Mouse (Mus musculus): Measurements from ENCODE around the gene Psme1. TPM values are rescaled to one million over a fixed set of nuclear protein-coding genes. Genes with fewer than 3 reads are reported as not detected.

The Psme1 gene
- polyA plus RNA-seq (2016; fragmentation: Nextera tagmentation; extraction: Ambion mirVana): 132 and 133 TPM in 2 replicates

- no peaks in the 10 kb centered on the region for H3K27me3 ChIP-seq
- ATAC-seq (ENCODE audit: low FRiP score): peak; percentile 87
- peak within 1 kb of the TSS; percentile 88 for H3K9ac ChIP-seq
- H3K4me1 ChIP-seq: peaks cover 10% of the 10 kb centered on the region
- H3K27ac ChIP-seq: peak within 1 kb of the TSS; percentile 79
- H3K4me3 ChIP-seq: peak within 1 kb of the TSS; percentile 71
- WGBS: 0% methylated on average over 32 of the region's 32 CpGs
- peak within 1 kb of the TSS; percentile 88 for H3K4me2 ChIP-seq (replicated peaks)
- peaks cover 20% of the 10 kb centered on the region for H3K36me3 ChIP-seq
- no peaks in the 10 kb centered on the region for H3K9me3 ChIP-seq (replicated peaks)
These were observed at the start of gene Psme1 for GRCm38 (mm10) chr14:55577871-55578667. Psme1 (plus strand) TSS chr14:55578123.

- Histone ChIP-seq H3K9me3 (replicated peaks) (no peaks in the 10 kb centered on the region), H3K4me1 (peaks cover 19% of the 10 kb centered on the region), H3K27me3 (no peaks in the 10 kb centered on the region), H3K9ac (no peak overlapping the region), H3K4me3 (no peak overlapping the region), H3K27ac (no peak overlapping the region), H3K4me2 (replicated peaks) (no peak overlapping the region), H3K36me3 (no peaks in the 10 kb centered on the region)
- no peak for ATAC-seq (ENCODE audit: low FRiP score)
- WGBS: 52% methylated on average over 6 of the region's 6 CpGs
These were observed 41.7 kb upstream of the Psme1 start for GRCm38 (mm10) chr14:55536116-55536745.

GRCm38 (mm10) chr14:55540067-55540786 is 37.7 kb upstream of the Psme1 start, which contains the start of gene Pck2:
Pck2 (plus strand) TSS chr14:55540266.
- Histone ChIP-seq H3K9me3 (replicated peaks) (no peaks in the 10 kb centered on the region), H3K4me1 (peaks cover 22% of the 10 kb centered on the region), H3K4me2 (replicated peaks) (peak within 1 kb of the TSS; percentile 87), H3K27me3 (no peaks in the 10 kb centered on the region), H3K36me3 (peaks cover 9% of the 10 kb centered on the region; the same call in 1 of the 2 replicates), H3K27ac (peak within 1 kb of the TSS; percentile 86), H3K4me3 (peak within 1 kb of the TSS; percentile 53), H3K9ac (peak within 1 kb of the TSS; percentile 79)
- under 1% methylated on average over 32 of the region's 32 CpGs for WGBS
- peak; percentile 85 for ATAC-seq (ENCODE audit: low FRiP score)

- Histone ChIP-seq H3K36me3 (peaks cover 13% of the 10 kb centered on the region; the same call in 1 of the 2 replicates), H3K9me3 (replicated peaks) (no peaks in the 10 kb centered on the region), H3K9ac (peak overlapping the region; percentile 79), H3K27me3 (no peaks in the 10 kb centered on the region), H3K4me2 (replicated peaks) (peak overlapping the region; percentile 87), H3K4me1 (peaks cover 22% of the 10 kb centered on the region), H3K27ac (peak overlapping the region; percentile 86), H3K4me3 (peak overlapping the region; percentile 53)
- WGBS: 8% methylated on average over 10 of the region's 10 CpGs
- ATAC-seq (ENCODE audit: low FRiP score): peak; percentile 62
These were observed 37.1 kb upstream of the Psme1 start for GRCm38 (mm10) chr14:55540787-55541321.

GRCm38 (mm10) chr14:55542268-55542667 is 35.7 kb upstream of the Psme1 start:
- peaks cover 16% of the 10 kb centered on the region; the same call in 1 of the 2 replicates for H3K36me3 ChIP-seq

GRCm38 (mm10) chr14:55544334-55544733 is 33.6 kb upstream of the Psme1 start:
- no peak overlapping the region for H3K27ac ChIP-seq
- H3K4me3 ChIP-seq: no peak overlapping the region
- no peak for ATAC-seq (ENCODE audit: low FRiP score)
- no peaks in the 10 kb centered on the region for H3K9me3 ChIP-seq (replicated peaks)
- H3K36me3 ChIP-seq: peaks cover 32% of the 10 kb centered on the region
- H3K27me3 ChIP-seq: no peaks in the 10 kb centered on the region
- H3K4me2 ChIP-seq (replicated peaks): no peak overlapping the region
- H3K4me1 ChIP-seq: peaks cover 22% of the 10 kb centered on the region
- WGBS: 79% methylated on average over 9 of the region's 9 CpGs
- no peak overlapping the region for H3K9ac ChIP-seq

More at GRCm38 (mm10) chr14:55542268-55542667, 35.7 kb upstream of the Psme1 start:
- Histone ChIP-seq H3K9ac (no peak overlapping the region), H3K27ac (no peak overlapping the region), H3K27me3 (no peaks in the 10 kb centered on the region), H3K9me3 (replicated peaks) (no peaks in the 10 kb centered on the region), H3K4me3 (no peak overlapping the region), H3K4me1 (peaks cover 22% of the 10 kb centered on the region), H3K4me2 (replicated peaks) (no peak overlapping the region)
- WGBS: 97% methylated on average over 12 of the region's 12 CpGs
- no peak for ATAC-seq (ENCODE audit: low FRiP score)

GRCm38 (mm10) chr14:55550191-55550590 is 27.7 kb upstream of the Psme1 start:
- ATAC-seq (ENCODE audit: low FRiP score): no peak
- peaks cover 22% of the 10 kb centered on the region; the same call in 1 of the 2 replicates for H3K36me3 ChIP-seq
- 89% methylated on average over 6 of the region's 6 CpGs for WGBS
- H3K27me3 ChIP-seq: no peaks in the 10 kb centered on the region
- no peak overlapping the region for H3K4me3 ChIP-seq
- no peaks in the 10 kb centered on the region for H3K9me3 ChIP-seq (replicated peaks)
- no peak overlapping the region for H3K27ac ChIP-seq
- H3K9ac ChIP-seq: no peak overlapping the region
- H3K4me2 ChIP-seq (replicated peaks): no peak overlapping the region
- no peaks in the 10 kb centered on the region for H3K4me1 ChIP-seq

- no peaks in the 10 kb centered on the region for H3K9me3 ChIP-seq (replicated peaks)
- WGBS: 68% methylated on average over 5 of the region's 5 CpGs
- no peaks in the 10 kb centered on the region for H3K27me3 ChIP-seq
- H3K4me2 ChIP-seq (replicated peaks): no peak overlapping the region
- H3K9ac ChIP-seq: no peak overlapping the region
- ATAC-seq (ENCODE audit: low FRiP score): no peak
- H3K36me3 ChIP-seq: peaks cover 16% of the 10 kb centered on the region; the same call in 1 of the 2 replicates
- no peak overlapping the region for H3K4me3 ChIP-seq
- no peak overlapping the region for H3K27ac ChIP-seq
- H3K4me1 ChIP-seq: no peaks in the 10 kb centered on the region
These were observed 26.6 kb upstream of the Psme1 start for GRCm38 (mm10) chr14:55551347-55551746.

- Histone ChIP-seq H3K9ac (no peak overlapping the region), H3K9me3 (replicated peaks) (no peaks in the 10 kb centered on the region), H3K27ac (no peak overlapping the region), H3K4me2 (replicated peaks) (no peak overlapping the region), H3K4me1 (no peaks in the 10 kb centered on the region), H3K36me3 (peaks cover 16% of the 10 kb centered on the region; the same call in 1 of the 2 replicates), H3K27me3 (no peaks in the 10 kb centered on the region), H3K4me3 (no peak overlapping the region)
- WGBS: 87% methylated on average over 8 of the region's 8 CpGs
- no peak for ATAC-seq (ENCODE audit: low FRiP score)
These were observed 26.1 kb upstream of the Psme1 start for GRCm38 (mm10) chr14:55551794-55552193.

GRCm38 (mm10) chr14:55554635-55555034 is 23.3 kb upstream of the Psme1 start:
- Histone ChIP-seq H3K36me3 (no peaks in the 10 kb centered on the region), H3K9ac (no peak overlapping the region), H3K4me3 (no peak overlapping the region), H3K27me3 (no peaks in the 10 kb centered on the region), H3K4me2 (replicated peaks) (no peak overlapping the region), H3K9me3 (replicated peaks) (no peaks in the 10 kb centered on the region), H3K4me1 (peaks cover 3% of the 10 kb centered on the region), H3K27ac (no peak overlapping the region)
- no peak for ATAC-seq (ENCODE audit: low FRiP score)

- no peak for ATAC-seq (ENCODE audit: low FRiP score)
- no peaks in the 10 kb centered on the region for H3K36me3 ChIP-seq
- H3K4me2 ChIP-seq (replicated peaks): no peak overlapping the region
- no peaks in the 10 kb centered on the region for H3K9me3 ChIP-seq (replicated peaks)
- H3K4me3 ChIP-seq: no peak overlapping the region
- H3K9ac ChIP-seq: no peak overlapping the region
- no peak overlapping the region for H3K27ac ChIP-seq
- 92% methylated on average over 3 of the region's 3 CpGs for WGBS
- H3K4me1 ChIP-seq: peaks cover 3% of the 10 kb centered on the region
- no peaks in the 10 kb centered on the region for H3K27me3 ChIP-seq
These were observed 22.1 kb upstream of the Psme1 start for GRCm38 (mm10) chr14:55555788-55556187.

GRCm38 (mm10) chr14:55557003-55557402 is 20.9 kb upstream of the Psme1 start:
- ATAC-seq (ENCODE audit: low FRiP score): no peak
- Histone ChIP-seq H3K9me3 (replicated peaks) (no peaks in the 10 kb centered on the region), H3K36me3 (no peaks in the 10 kb centered on the region; the same call in 1 of the 2 replicates), H3K9ac (no peak overlapping the region), H3K4me3 (no peak overlapping the region), H3K4me1 (peaks cover 14% of the 10 kb centered on the region), H3K27ac (no peak overlapping the region), H3K4me2 (replicated peaks) (no peak overlapping the region), H3K27me3 (no peaks in the 10 kb centered on the region)
- 29% methylated on average over 5 of the region's 5 CpGs for WGBS

Data from hindbrain, embryonic 12.5 days (tissue).